Mouse (Mus musculus): ENCODE measurements around the gene Atf3. TPM values are rescaled to one million over a fixed set of nuclear protein-coding genes. Genes with fewer than 3 reads are reported as not detected.

Gene Atf3
- 8.0 and 13.5 TPM in 2 replicates for polyA plus RNA-seq (2016; fragmentation: Nextera tagmentation; extraction: Ambion mirVana)

DNA sequence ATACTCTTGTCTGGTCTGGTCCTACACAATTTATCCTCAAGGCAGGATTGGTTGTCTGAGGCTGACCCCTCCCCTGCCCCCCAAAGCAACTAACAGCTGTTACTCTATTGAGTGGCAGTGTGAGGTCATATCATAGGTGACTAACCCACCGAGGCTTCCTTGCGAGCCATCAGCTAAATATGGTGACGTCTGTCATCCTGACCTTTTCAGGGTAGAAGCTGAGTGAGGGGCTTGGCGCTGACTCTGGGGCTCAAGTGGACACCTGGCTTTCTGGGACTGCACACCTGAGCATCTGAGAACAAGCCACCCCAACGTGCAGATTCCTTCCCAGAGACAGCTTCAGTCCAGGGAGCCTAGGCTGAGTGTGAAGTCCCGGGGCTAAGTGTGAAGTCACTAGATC is at the start of gene Atf3:
Gene Atf3, minus strand, starts transcription at position 101 of the 400 bp plus-strand sequence.
- no peaks in the 10 kb centered on the region for H3K36me3 ChIP-seq
- no peaks in the 10 kb centered on the region for H3K9me3 ChIP-seq
- DNase-seq (ENCODE audit: low spot score): no peak
- H3K4me3 ChIP-seq: no peak within 1 kb of the TSS
- no peak within 1 kb of the TSS for H3K27ac ChIP-seq
- peaks cover 11% of the 10 kb centered on the region for H3K27me3 ChIP-seq (ENCODE audit: insufficient read depth, poor library complexity, severe bottlenecking)
- peaks cover 14% of the 10 kb centered on the region for H3K4me1 ChIP-seq
- 49% methylated on average over 6 of the region's 6 CpGs for WGBS

DNA sequence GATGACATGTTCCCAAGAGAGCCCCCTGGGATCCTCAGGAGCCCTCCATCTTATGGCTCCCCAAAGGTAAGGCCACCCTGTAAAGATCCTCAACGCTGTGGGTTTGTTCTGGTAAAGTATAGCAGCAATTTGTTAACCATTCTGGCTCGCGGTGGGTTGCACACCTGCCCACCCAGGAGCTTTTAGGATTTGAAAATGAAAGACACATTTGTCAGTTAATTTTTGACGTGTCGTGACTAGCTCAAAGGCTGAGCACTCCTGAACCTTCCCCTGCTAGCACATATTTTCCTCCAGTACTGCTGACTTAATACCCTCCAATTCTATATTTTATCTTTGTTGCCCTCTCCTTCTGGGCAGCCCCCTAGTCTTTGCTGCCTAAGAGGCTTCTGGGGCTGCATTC is 49.3 kb upstream of the Atf3 start:
- no peak overlapping the region for H3K4me3 ChIP-seq
- H3K27me3 ChIP-seq (ENCODE audit: insufficient read depth, poor library complexity, severe bottlenecking): peaks cover 5% of the 10 kb centered on the region; the same call in 1 of the 2 replicates
- H3K4me1 ChIP-seq: peaks cover 36% of the 10 kb centered on the region
- H3K9me3 ChIP-seq: no peaks in the 10 kb centered on the region
- DNase-seq (ENCODE audit: low spot score): no peak
- WGBS: 84% methylated on average over 5 of the region's 5 CpGs
- no peaks in the 10 kb centered on the region for H3K36me3 ChIP-seq
- no peak overlapping the region for H3K27ac ChIP-seq

DNA sequence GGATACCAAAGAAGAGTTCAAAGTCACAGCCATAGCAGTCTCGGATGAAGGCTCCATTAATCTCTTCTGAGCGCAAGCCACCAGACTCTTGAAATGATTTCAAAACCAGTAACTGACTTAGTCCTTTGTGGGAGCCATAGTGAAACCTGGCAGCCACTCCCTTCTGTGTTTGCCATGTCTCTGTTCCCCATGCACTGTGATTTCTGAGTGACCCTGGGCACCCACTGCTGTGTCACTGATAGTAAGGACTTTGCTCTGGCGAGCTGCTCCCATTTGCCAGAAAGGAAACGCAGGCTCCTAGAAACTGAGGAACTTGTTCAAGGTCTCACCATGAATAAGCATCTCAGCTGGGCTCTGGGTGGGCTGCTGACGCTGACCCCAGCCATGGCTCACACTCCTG is 45.6 kb upstream of the Atf3 start:
- DNase-seq (ENCODE audit: low spot score): no peak
- whole genome bisulfite sequencing: 84% methylated on average over 5 of the region's 5 CpGs

DNA sequence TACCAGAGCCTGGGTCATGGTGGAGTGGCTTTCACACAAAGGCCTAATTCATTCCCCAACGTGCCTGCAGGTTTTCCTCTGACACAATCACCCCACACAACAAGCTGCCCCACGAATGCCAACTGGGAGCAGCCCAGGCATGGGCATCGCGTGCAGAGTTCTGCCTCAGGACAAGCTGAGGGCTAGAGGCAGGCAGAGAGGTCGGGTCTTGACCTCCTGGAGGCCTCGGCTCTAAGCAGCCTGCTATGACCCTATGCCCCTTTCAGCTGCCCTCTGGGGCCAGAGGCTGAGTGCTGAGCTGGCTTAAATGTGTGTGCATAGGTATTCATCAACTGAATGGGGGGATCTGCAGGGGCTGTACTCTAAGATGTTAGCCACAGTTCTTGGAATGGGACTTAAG is 44.0 kb upstream of the Atf3 start:
- no peak overlapping the region for H3K27ac ChIP-seq
- 59% methylated on average over 6 of the region's 6 CpGs for WGBS
- H3K4me1 ChIP-seq: peaks cover 29% of the 10 kb centered on the region
- H3K27me3 ChIP-seq (ENCODE audit: insufficient read depth, poor library complexity, severe bottlenecking): no peaks in the 10 kb centered on the region; the same call in 1 of the 2 replicates
- no peak overlapping the region for H3K4me3 ChIP-seq
- no peak for DNase-seq (ENCODE audit: low spot score)
- no peaks in the 10 kb centered on the region for H3K36me3 ChIP-seq
- H3K9me3 ChIP-seq: no peaks in the 10 kb centered on the region

More for the DNA sequence above, 45.6 kb upstream of the Atf3 start:
- H3K4me3 ChIP-seq: no peak overlapping the region
- peaks cover 38% of the 10 kb centered on the region for H3K4me1 ChIP-seq
- peaks cover 1% of the 10 kb centered on the region; the same call in 1 of the 2 replicates for H3K27me3 ChIP-seq (ENCODE audit: insufficient read depth, poor library complexity, severe bottlenecking)
- no peak overlapping the region for H3K27ac ChIP-seq
- H3K36me3 ChIP-seq: no peaks in the 10 kb centered on the region
- H3K9me3 ChIP-seq: no peaks in the 10 kb centered on the region

DNA sequence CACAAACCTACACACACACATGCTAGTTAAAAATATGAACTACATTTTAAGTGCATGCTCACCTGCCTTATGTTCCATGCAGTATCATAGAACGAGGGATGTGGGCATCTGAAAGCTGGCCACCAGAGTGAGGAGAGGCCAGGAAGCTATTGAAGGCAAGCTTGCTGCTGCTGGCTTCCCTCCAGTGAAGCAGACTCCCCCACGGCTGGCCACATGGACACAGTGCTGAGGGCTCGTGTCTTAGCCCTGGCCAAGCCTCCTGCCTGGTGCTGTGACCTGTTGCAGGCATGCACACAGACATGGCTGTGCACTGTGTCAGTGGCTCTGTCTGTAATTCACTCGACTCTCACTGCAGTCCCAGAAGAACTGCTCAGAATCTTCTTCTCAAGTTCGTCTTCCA is 41.8 kb upstream of the Atf3 start:
- no peaks in the 10 kb centered on the region; the same call in 1 of the 2 replicates for H3K27me3 ChIP-seq (ENCODE audit: insufficient read depth, poor library complexity, severe bottlenecking)
- no peak overlapping the region for H3K4me3 ChIP-seq
- H3K4me1 ChIP-seq: peaks cover 32% of the 10 kb centered on the region
- no peaks in the 10 kb centered on the region for H3K36me3 ChIP-seq
- no peaks in the 10 kb centered on the region for H3K9me3 ChIP-seq
- no peak for DNase-seq (ENCODE audit: low spot score)
- 58% methylated on average over 5 of the region's 5 CpGs for WGBS
- H3K27ac ChIP-seq: no peak overlapping the region

DNA sequence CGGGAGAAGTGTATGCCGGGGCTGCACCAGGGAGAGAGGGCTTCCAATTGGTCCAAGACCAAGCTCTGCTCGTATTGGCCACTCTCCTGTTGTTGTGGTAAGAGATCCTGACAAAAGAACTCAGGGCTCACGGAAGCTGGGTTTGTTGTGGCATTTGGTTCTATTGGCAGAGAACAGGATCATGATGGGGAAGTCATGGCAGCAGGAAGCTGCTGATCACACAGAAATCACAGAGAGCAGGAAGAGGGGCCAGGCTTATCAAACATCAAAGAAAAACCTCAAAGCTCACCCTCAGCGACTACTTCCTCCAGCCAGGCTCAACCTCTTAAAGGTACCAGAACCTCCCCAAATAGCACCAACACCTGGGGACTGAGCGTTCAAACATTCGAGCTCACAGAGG is 41.3 kb upstream of the Atf3 start:
- Histone ChIP-seq H3K36me3 (no peaks in the 10 kb centered on the region), H3K27me3 (ENCODE audit: insufficient read depth, poor library complexity, severe bottlenecking) (no peaks in the 10 kb centered on the region; the same call in 1 of the 2 replicates), H3K27ac (no peak overlapping the region), H3K9me3 (no peaks in the 10 kb centered on the region), H3K4me1 (peaks cover 36% of the 10 kb centered on the region), H3K4me3 (no peak overlapping the region; the same call in 1 of the 2 replicates)
- 20% methylated on average over 7 of the region's 7 CpGs for WGBS
- no peak for DNase-seq (ENCODE audit: low spot score)

DNA sequence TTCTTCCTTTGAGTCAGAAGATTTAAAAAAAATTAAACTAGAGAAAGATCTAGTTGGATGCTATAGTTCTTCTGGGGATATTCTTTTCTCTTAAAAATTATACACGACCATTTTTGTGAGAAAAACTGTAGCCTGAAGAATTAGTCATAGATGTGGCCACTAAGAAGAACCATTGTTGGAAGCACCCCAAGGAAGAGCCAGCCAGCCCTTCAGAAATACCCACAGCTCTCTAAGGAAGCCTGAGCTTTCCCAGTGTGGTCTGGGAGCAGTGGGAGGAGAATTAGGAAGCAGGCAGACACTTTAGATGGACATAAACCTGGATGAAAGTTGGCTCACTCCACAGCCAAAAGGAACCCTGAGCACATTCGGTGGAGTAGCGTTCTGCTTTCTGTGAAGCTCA is 40.7 kb upstream of the Atf3 start:
- Histone ChIP-seq H3K36me3 (no peaks in the 10 kb centered on the region), H3K9me3 (no peaks in the 10 kb centered on the region), H3K27ac (no peak overlapping the region), H3K27me3 (ENCODE audit: insufficient read depth, poor library complexity, severe bottlenecking) (no peaks in the 10 kb centered on the region; the same call in 1 of the 2 replicates), H3K4me1 (peaks cover 36% of the 10 kb centered on the region), H3K4me3 (no peak overlapping the region)
- WGBS: 41% methylated on average over 3 of the region's 3 CpGs
- DNase-seq (ENCODE audit: low spot score): no peak

DNA sequence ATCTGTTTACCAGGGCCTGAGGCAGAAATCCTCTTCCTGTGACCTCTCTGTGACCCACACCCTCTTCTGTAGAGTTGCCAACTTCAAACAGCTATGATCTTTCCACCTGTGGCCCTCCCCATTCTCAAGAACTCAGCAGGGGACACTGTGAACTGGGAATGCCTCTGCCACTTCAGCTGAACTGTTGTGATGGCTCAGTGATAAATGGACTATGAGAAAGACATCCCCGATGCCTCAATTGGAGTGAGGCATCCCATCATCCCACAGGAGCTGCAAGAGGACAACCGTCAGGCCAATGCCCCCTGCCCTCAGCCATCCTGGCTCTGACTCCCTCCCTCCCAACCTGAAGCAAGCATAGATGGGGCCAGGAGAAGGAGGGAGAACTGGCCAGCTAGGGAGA is 40.1 kb upstream of the Atf3 start:
- Histone ChIP-seq H3K27me3 (ENCODE audit: insufficient read depth, poor library complexity, severe bottlenecking) (no peaks in the 10 kb centered on the region), H3K36me3 (no peaks in the 10 kb centered on the region), H3K27ac (no peak overlapping the region), H3K4me1 (peaks cover 36% of the 10 kb centered on the region), H3K4me3 (no peak overlapping the region), H3K9me3 (no peaks in the 10 kb centered on the region)
- 61% methylated on average over 2 of the region's 2 CpGs for WGBS
- DNase-seq (ENCODE audit: low spot score): no peak

DNA sequence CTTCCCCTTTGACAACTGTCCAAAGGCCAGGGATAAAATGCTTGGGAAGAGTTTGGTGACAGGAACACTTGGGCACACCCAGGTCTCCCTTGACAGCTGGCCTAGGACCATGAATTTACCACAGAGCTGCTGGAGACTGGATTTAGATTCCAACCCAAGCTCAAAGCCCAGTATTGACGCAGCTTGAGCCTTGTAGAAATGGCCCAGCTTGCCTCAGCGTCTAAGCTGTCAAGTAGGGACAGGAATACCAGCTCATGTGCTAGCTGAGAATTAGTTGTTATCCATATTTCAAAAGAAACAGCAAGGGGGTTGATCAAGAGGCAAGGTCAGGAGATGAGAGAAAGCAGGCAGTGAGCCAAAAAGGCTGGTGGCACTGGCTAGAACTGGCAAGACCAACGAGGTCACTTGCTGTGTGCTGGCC is 39.5 kb upstream of the Atf3 start:
- Histone ChIP-seq H3K27ac (no peak overlapping the region), H3K9me3 (no peaks in the 10 kb centered on the region), H3K27me3 (ENCODE audit: insufficient read depth, poor library complexity, severe bottlenecking) (no peaks in the 10 kb centered on the region), H3K36me3 (no peaks in the 10 kb centered on the region), H3K4me1 (peaks cover 36% of the 10 kb centered on the region), H3K4me3 (no peak overlapping the region)
- WGBS: 70% methylated on average over 3 of the region's 3 CpGs
- DNase-seq (ENCODE audit: low spot score): no peak

DNA sequence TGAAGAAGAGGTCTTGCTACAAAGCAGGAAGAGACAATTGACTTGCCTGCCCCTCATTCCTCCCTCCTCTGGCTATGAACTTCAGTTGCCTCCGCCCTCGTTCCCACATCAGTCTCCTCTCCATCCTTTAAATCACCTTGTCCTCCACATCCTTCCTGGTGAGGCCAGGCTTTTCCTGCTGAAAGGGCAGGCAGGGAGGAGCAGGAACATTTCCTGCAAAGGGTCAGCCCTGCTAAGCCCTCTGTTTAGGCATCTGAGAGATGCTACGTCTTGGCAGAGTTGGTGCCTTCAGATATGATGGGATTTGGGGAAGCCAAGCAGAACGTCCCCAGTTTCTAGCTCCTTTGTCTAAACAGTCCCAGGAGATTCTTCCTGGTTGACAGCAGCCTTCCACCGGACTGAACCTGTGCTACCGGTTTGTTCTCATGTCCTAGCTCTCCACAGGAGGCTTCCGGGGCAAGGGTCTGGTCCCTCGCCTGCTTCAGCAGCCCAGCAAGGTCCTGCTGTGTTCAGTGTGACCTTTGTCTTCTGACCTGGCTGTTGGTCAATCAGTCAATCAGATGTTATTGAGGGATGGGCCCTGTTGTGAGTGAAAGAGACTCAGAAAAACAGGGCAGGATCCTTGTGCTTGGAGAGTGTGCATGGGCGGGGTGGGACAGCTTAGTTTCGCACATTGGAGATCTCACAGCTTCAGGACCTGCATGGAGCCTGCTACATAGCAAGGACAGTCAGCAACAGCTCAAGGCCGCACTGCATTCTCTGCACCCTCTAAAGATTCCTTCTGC is 38.9 kb upstream of the Atf3 start:
- WGBS: 61% methylated on average over 11 of the region's 11 CpGs
- Histone ChIP-seq H3K36me3 (no peaks in the 10 kb centered on the region), H3K27ac (peak overlapping the region; percentile 12; the same call in 1 of the 2 replicates), H3K27me3 (ENCODE audit: insufficient read depth, poor library complexity, severe bottlenecking) (no peaks in the 10 kb centered on the region), H3K4me1 (peaks cover 32% of the 10 kb centered on the region), H3K9me3 (no peaks in the 10 kb centered on the region), H3K4me3 (no peak overlapping the region)
- DNase-seq (ENCODE audit: low spot score): no peak

DNA sequence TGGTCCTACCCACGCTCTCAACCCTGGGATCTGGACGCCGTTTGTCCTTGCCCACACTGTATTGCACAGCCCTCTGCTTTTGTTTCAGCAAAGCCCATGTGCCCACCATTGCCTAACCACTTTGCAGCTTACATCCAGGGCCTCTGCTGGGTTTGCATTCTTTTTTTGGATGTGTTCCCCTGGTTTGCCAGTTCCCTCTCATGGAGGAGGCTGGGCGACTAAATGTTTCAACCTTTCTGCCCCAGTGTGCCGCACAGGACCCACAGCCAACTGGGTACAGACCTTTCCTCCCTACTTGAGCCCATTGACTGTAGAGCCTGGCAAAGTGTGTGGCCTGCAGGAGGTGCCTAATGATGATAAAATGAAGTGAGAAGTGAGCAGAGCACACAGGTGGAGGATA is 38.3 kb upstream of the Atf3 start:
- peaks cover 30% of the 10 kb centered on the region for H3K4me1 ChIP-seq
- no peaks in the 10 kb centered on the region for H3K36me3 ChIP-seq
- H3K4me3 ChIP-seq: no peak overlapping the region
- no peaks in the 10 kb centered on the region for H3K27me3 ChIP-seq (ENCODE audit: insufficient read depth, poor library complexity, severe bottlenecking)
- DNase-seq (ENCODE audit: low spot score): no peak
- WGBS: 85% methylated on average over 5 of the region's 5 CpGs
- H3K9me3 ChIP-seq: no peaks in the 10 kb centered on the region
- H3K27ac ChIP-seq: no peak overlapping the region

DNA sequence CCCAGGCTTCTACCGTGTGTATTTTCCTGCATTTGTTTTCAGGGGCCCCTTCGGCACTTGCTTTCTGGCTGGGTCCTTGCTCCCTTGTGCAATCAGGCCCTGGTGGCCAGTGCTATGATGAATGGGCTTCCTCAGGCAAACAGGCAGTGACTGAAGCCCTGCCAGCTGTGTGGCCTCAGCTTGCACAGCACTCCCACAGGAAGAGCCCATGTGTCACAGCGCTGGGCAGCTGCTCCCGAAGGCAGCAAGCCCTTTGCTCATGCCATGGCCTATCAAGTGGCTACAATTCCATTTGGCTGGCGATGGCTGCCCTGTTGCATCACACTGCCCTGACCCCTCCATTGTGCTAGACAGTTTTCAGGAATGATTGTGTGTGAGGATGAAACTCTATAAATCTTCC is 36.6 kb upstream of the Atf3 start:
- no peaks in the 10 kb centered on the region for H3K36me3 ChIP-seq
- H3K9me3 ChIP-seq: no peaks in the 10 kb centered on the region
- WGBS: 70% methylated on average over 5 of the region's 5 CpGs
- no peak overlapping the region for H3K27ac ChIP-seq
- DNase-seq (ENCODE audit: low spot score): no peak
- H3K4me3 ChIP-seq: no peak overlapping the region
- H3K27me3 ChIP-seq (ENCODE audit: insufficient read depth, poor library complexity, severe bottlenecking): no peaks in the 10 kb centered on the region
- peaks cover 33% of the 10 kb centered on the region for H3K4me1 ChIP-seq

DNA sequence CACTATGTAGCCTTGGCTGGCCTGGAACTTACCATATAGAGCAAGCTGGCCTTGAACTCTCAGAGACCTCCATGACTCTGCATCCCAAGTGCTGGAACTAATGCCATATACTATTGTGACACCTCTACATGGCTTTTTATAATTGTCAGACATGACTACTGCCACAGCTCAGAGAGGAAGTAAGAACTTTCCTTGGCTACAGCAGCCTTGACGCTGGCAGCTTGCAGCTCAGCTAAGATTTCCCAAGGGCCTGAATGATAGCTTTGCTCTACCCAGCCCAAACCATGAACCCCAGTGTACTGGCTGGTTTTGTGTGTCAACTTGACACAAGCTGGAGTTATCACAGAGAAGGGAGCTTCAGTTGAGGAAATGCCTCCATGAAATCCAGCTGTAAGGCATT is 35.8 kb upstream of the Atf3 start:
- Histone ChIP-seq H3K4me3 (no peak overlapping the region), H3K4me1 (peaks cover 25% of the 10 kb centered on the region), H3K36me3 (no peaks in the 10 kb centered on the region), H3K9me3 (no peaks in the 10 kb centered on the region), H3K27me3 (ENCODE audit: insufficient read depth, poor library complexity, severe bottlenecking) (no peaks in the 10 kb centered on the region), H3K27ac (no peak overlapping the region)
- 84% methylated on average over 1 of the region's 1 CpGs for WGBS
- no peak for DNase-seq (ENCODE audit: low spot score)
